Mouse (Mus musculus): ENCODE data around the gene Cdh13. TPM values are rescaled to one million over a fixed set of nuclear protein-coding genes. Genes with fewer than 3 reads are reported as not detected.

The Cdh13 gene
- polyA plus RNA-seq, 1 experiment from 2014 or later, result 0.53 TPM

DNA sequence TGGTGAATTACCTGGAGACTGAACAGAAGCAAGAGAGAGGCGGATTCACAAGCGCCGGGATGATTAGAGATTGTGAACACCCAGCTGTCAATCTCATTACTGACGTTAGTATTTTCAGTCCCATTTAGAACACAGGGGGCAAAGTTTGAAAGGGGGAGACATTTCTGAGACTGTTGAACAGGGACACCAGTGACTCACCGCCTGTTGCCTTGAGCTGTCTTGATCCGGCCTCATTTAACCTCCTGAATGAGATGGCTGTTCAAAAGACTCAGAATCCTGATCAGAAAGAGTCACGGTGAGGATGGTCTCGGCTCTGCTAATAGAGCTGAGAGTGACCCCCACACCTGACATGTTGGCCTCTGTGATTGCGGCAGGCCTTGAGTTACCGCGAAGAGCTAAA, 754.0 kb downstream of the Cdh13 start:
- H3K4me1 ChIP-seq (ENCODE audit: insufficient read depth), result no peaks in the 10 kb centered on the region
- H3K4me3 ChIP-seq (ENCODE audit: low read depth, low read length), result no peak overlapping the region
- TF ChIP-seq EP300 (IDR thresholded peaks at IDR 0.05; ENCODE audit: low read depth), result no peak
- WGBS (ENCODE audit: insufficient replicate concordance), result 84% methylated on average over 11 of the region's 11 CpGs
- H3K27me3 ChIP-seq (ENCODE audit: insufficient read depth, low read length), result no peaks in the 10 kb centered on the region
- H3K27ac ChIP-seq (ENCODE audit: low read depth), result no peak overlapping the region
- DNase-seq, result no peak
- ATAC-seq, result no peak
- no peak overlapping the region for H3K4me2 ChIP-seq (ENCODE audit: low read depth, low read length)
- no peak overlapping the region for H3K9ac ChIP-seq (replicated peaks)
- no peaks in the 10 kb centered on the region for H3K9me3 ChIP-seq (ENCODE audit: low read length)
- no peaks in the 10 kb centered on the region for H3K36me3 ChIP-seq (replicated peaks; ENCODE audit: insufficient read depth, low read length)

DNA sequence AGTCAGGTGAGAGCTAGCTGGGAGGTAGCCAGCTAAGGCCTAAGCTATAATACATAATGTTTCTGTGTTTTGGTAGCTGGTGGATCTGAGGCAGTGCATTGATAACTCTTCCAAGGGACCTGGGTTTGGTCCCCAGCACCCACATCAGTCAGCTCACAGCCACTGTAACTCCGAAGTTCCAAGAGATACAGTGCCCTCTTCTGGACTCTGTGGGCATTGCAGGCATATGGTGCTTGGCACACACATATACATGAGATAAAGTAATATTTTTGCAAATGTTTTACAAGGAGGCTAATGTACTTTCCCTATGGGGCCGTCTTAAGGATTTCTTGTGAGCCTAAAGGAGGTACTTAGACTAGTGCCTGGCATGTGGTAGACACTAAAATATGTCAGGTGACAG, 755.8 kb downstream of the Cdh13 start:
- Histone ChIP-seq H3K4me1 (ENCODE audit: insufficient read depth) (no peaks in the 10 kb centered on the region), H3K4me2 (ENCODE audit: low read depth, low read length) (no peak overlapping the region), H3K9me3 (ENCODE audit: low read length) (no peaks in the 10 kb centered on the region), H3K27me3 (ENCODE audit: insufficient read depth, low read length) (no peaks in the 10 kb centered on the region), H3K4me3 (ENCODE audit: low read depth, low read length) (no peak overlapping the region), H3K27ac (ENCODE audit: low read depth) (no peak overlapping the region), H3K9ac (replicated peaks) (no peak overlapping the region), H3K36me3 (replicated peaks; ENCODE audit: insufficient read depth, low read length) (no peaks in the 10 kb centered on the region)
- ATAC-seq (no peak), DNase-seq (no peak)
- TF ChIP-seq CTCF (IDR thresholded peaks at IDR 0.05; ENCODE audit: low read depth), result peak; percentile 22
- TF ChIP-seq EP300 (IDR thresholded peaks at IDR 0.05; ENCODE audit: low read depth), result no peak
- 67% methylated on average over 2 of the region's 2 CpGs for WGBS (ENCODE audit: insufficient replicate concordance)

DNA sequence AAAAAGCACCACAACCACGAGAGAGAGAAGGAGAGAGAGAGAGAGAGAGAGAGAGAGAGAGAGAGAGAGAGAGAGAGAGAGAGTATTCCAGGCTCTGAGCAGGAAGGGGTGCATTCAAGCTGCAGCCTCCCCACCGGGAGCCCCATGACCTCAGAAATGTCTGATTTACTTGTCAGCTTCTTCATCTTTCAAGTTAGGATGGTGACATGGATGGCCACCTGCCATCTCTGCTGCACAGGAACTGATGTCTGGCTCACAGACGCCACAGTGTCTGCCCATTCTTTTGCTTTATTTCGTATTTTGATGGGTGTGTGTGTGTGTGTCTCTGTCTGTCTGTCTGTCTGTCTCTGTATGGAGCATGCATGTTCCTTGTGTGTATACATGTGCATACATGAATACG, 774.3 kb downstream of the Cdh13 start:
- ATAC-seq (no peak), DNase-seq (no peak)
- no peaks in the 10 kb centered on the region for H3K27me3 ChIP-seq (ENCODE audit: insufficient read depth, low read length)
- H3K9me3 ChIP-seq (ENCODE audit: low read length), result no peaks in the 10 kb centered on the region
- H3K27ac ChIP-seq (ENCODE audit: low read depth), result no peak overlapping the region
- no peak for TF ChIP-seq CTCF (IDR thresholded peaks at IDR 0.05; ENCODE audit: low read depth)
- TF ChIP-seq EP300 (IDR thresholded peaks at IDR 0.05; ENCODE audit: low read depth), result no peak
- no peak overlapping the region for H3K9ac ChIP-seq (replicated peaks)
- H3K4me1 ChIP-seq (ENCODE audit: insufficient read depth), result no peaks in the 10 kb centered on the region
- no peak overlapping the region for H3K4me2 ChIP-seq (ENCODE audit: low read depth, low read length)
- no peak overlapping the region for H3K4me3 ChIP-seq (ENCODE audit: low read depth, low read length)
- H3K36me3 ChIP-seq (replicated peaks; ENCODE audit: insufficient read depth, low read length), result no peaks in the 10 kb centered on the region
- WGBS (ENCODE audit: insufficient replicate concordance), result 64% methylated on average over 5 of the region's 5 CpGs

- H3K27ac ChIP-seq (ENCODE audit: low read depth), result no peak overlapping the region
- no peaks in the 10 kb centered on the region for H3K9me3 ChIP-seq (ENCODE audit: low read length)
- H3K27me3 ChIP-seq (ENCODE audit: insufficient read depth, low read length), result no peaks in the 10 kb centered on the region
- H3K4me3 ChIP-seq (ENCODE audit: low read depth, low read length), result no peak overlapping the region
- WGBS (ENCODE audit: insufficient replicate concordance), result 80% methylated on average over 12 of the region's 12 CpGs
- DNase-seq (no peak), ATAC-seq (no peak)
- H3K36me3 ChIP-seq (replicated peaks; ENCODE audit: insufficient read depth, low read length), result no peaks in the 10 kb centered on the region
- no peak overlapping the region for H3K4me2 ChIP-seq (ENCODE audit: low read depth, low read length)
- TF ChIP-seq CTCF (IDR thresholded peaks at IDR 0.05; ENCODE audit: low read depth) (no peak), EP300 (IDR thresholded peaks at IDR 0.05; ENCODE audit: low read depth) (no peak)
- no peaks in the 10 kb centered on the region for H3K4me1 ChIP-seq (ENCODE audit: insufficient read depth)
- no peak overlapping the region for H3K9ac ChIP-seq (replicated peaks)
Observed at GRCm38 (mm10) chr8:119061671-119062070, 778.1 kb downstream of the Cdh13 start.

GRCm38 (mm10) chr8:119064523-119064922, 781.0 kb downstream of the Cdh13 start:
- TF ChIP-seq EP300 (IDR thresholded peaks at IDR 0.05; ENCODE audit: low read depth) (no peak), CTCF (IDR thresholded peaks at IDR 0.05; ENCODE audit: low read depth) (peak; percentile 76)
- no peaks in the 10 kb centered on the region for H3K9me3 ChIP-seq (ENCODE audit: low read length)
- H3K4me3 ChIP-seq (ENCODE audit: low read depth, low read length), result no peak overlapping the region
- DNase-seq (peak; percentile 46), ATAC-seq (no peak)
- WGBS (ENCODE audit: insufficient replicate concordance), result 18% methylated on average over 11 of the region's 11 CpGs
- H3K4me1 ChIP-seq (ENCODE audit: insufficient read depth), result no peaks in the 10 kb centered on the region
- H3K27ac ChIP-seq (ENCODE audit: low read depth), result no peak overlapping the region
- H3K4me2 ChIP-seq (ENCODE audit: low read depth, low read length), result no peak overlapping the region
- no peaks in the 10 kb centered on the region for H3K36me3 ChIP-seq (replicated peaks; ENCODE audit: insufficient read depth, low read length)
- H3K9ac ChIP-seq (replicated peaks), result no peak overlapping the region
- no peaks in the 10 kb centered on the region for H3K27me3 ChIP-seq (ENCODE audit: insufficient read depth, low read length)

DNA sequence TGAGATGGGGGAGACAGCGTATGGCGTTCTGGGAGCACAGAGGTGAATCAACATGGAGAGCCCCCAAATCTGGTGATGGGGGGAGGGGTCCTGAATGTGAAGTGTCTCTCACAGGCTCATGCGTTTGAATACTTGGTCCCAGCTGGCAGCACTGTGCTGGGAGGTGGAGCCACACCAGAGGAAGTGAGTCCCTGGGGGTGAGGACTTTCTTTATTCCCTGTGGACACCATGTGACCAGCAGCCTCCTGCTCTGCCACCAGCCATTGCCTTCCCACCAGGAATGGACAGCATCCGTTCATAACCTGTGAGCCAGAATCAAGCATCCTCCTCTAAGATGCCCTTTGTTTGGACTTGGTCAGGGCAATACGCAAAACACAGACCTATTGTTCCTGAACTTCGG, 788.8 kb downstream of the Cdh13 start:
- no peak for ATAC-seq
- no peaks in the 10 kb centered on the region for H3K9me3 ChIP-seq (ENCODE audit: low read length)
- 74% methylated on average over 6 of the region's 6 CpGs for WGBS (ENCODE audit: insufficient replicate concordance)

GRCm38 (mm10) chr8:119085022-119085421, 801.5 kb downstream of the Cdh13 start:
- no peak overlapping the region for H3K9ac ChIP-seq (replicated peaks)
- ATAC-seq, result no peak

More for the DNA sequence above, 788.8 kb downstream of the Cdh13 start:
- no peak for DNase-seq
- Histone ChIP-seq H3K36me3 (replicated peaks; ENCODE audit: insufficient read depth, low read length) (no peaks in the 10 kb centered on the region), H3K4me1 (ENCODE audit: insufficient read depth) (no peaks in the 10 kb centered on the region), H3K9ac (replicated peaks) (no peak overlapping the region), H3K27ac (ENCODE audit: low read depth) (no peak overlapping the region), H3K27me3 (ENCODE audit: insufficient read depth, low read length) (no peaks in the 10 kb centered on the region), H3K4me2 (ENCODE audit: low read depth, low read length) (no peak overlapping the region), H3K4me3 (ENCODE audit: low read depth, low read length) (no peak overlapping the region)
- TF ChIP-seq CTCF (IDR thresholded peaks at IDR 0.05; ENCODE audit: low read depth), result no peak
- no peak for TF ChIP-seq EP300 (IDR thresholded peaks at IDR 0.05; ENCODE audit: low read depth)

More at GRCm38 (mm10) chr8:119085022-119085421, 801.5 kb downstream of the Cdh13 start:
- H3K36me3 ChIP-seq (replicated peaks; ENCODE audit: insufficient read depth, low read length), result no peaks in the 10 kb centered on the region
- 78% methylated on average over 8 of the region's 8 CpGs for WGBS (ENCODE audit: insufficient replicate concordance)
- no peaks in the 10 kb centered on the region for H3K9me3 ChIP-seq (ENCODE audit: low read length)
- H3K27me3 ChIP-seq (ENCODE audit: insufficient read depth, low read length), result no peaks in the 10 kb centered on the region
- no peak overlapping the region for H3K27ac ChIP-seq (ENCODE audit: low read depth)
- no peak overlapping the region for H3K4me2 ChIP-seq (ENCODE audit: low read depth, low read length)
- TF ChIP-seq EP300 (IDR thresholded peaks at IDR 0.05; ENCODE audit: low read depth) (no peak), CTCF (IDR thresholded peaks at IDR 0.05; ENCODE audit: low read depth) (no peak)
- H3K4me1 ChIP-seq (ENCODE audit: insufficient read depth), result no peaks in the 10 kb centered on the region
- H3K4me3 ChIP-seq (ENCODE audit: low read depth, low read length), result no peak overlapping the region
- no peak for DNase-seq

Measured in liver, postnatal 0 days (tissue).